In the genomic region with DNA sequence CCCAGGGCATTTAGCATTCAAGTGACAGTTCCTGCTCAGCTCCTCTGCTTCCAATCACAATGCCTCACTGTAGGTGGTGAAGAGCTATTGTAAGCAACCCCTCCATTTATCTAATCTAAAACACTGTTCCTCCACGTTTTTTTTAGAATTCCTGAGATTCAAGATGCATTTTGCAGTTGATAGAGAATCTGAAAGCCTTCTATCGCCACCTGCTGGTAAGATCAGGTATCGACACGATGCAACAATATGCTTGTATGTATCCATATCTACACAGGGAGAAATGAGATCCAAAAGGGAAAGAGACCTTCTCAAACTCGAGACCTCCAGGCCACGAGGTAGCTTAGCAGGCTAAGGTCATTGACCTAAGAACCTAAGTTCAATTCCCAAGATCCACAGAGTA, we compare ENCODE assay signal across 9 mouse cellular contexts. TPM values are rescaled to one million over a fixed set of nuclear protein-coding genes. Genes with fewer than 3 reads are reported as not detected.
DNase-seq lines count a peak whose midpoint lies in the region; ATAC-seq and TF ChIP-seq lines count a peak whose summit lies in the region.
"Had no signal": no experiment of that assay in that cellular context is flagged by ENCODE, and none has a peak within 500 bp of the region (broad histone marks: within the 10 kb centered on the region; RNA-seq: fewer than 3 reads in every experiment).

No protein-coding gene starts in this region.

- H3K9me3 ChIP-seq in forebrain, embryonic 14.5 days (replicated peaks; ENCODE audit: control insufficient read depth, low read length), result no peaks in the 10 kb centered on the region
- H3K9me3 ChIP-seq in forebrain, embryonic 13.5 days (replicated peaks), result no peaks in the 10 kb centered on the region
- no peaks in the 10 kb centered on the region for H3K9me3 ChIP-seq in lung, postnatal 0 days (ENCODE audit: low read length)
- H3K9me3 ChIP-seq: lung, embryonic 15.5 days had no signal

- peak; percentile 95 for TF ChIP-seq CTCF in lung, postnatal 0 days (IDR thresholded peaks at IDR 0.05)

- no peak overlapping the region for H3K27ac ChIP-seq in forebrain, embryonic 14.5 days (ENCODE audit: low read depth, low read length)
- no peak overlapping the region for H3K27ac ChIP-seq in forebrain, embryonic 13.5 days
- no peak overlapping the region for H3K27ac ChIP-seq in lung, postnatal 0 days (ENCODE audit: low read length)
- H3K27ac ChIP-seq: lung, embryonic 15.5 days had no signal

- ATAC-seq in forebrain, embryonic 14.5 days, result peak; percentile 32; the same call in 1 of the 2 replicates
- ATAC-seq in forebrain, embryonic 13.5 days, result no peak
- peak; percentile 11; the same call in 1 of the 2 replicates for ATAC-seq in lung, postnatal 0 days

- H3K4me2 ChIP-seq in forebrain, embryonic 14.5 days (ENCODE audit: low read length), result no peak overlapping the region
- H3K4me2 ChIP-seq in forebrain, embryonic 13.5 days, result no peak overlapping the region
- H3K4me2 ChIP-seq in lung, postnatal 0 days (replicated peaks; ENCODE audit: low read depth, low read length), result no peak overlapping the region
- H3K4me2 ChIP-seq: lung, embryonic 15.5 days had no signal

- no peak overlapping the region for H3K4me3 ChIP-seq in forebrain, embryonic 14.5 days (ENCODE audit: low read depth, low read length)
- H3K4me3 ChIP-seq in forebrain, embryonic 13.5 days, result no peak overlapping the region
- no peak overlapping the region for H3K4me3 ChIP-seq in lung, postnatal 0 days (ENCODE audit: low read depth, low read length)
- H3K4me3 ChIP-seq: lung, embryonic 15.5 days had no signal

- peaks cover 6% of the 10 kb centered on the region; the same call in 1 of the 2 replicates for H3K36me3 ChIP-seq in forebrain, embryonic 14.5 days (ENCODE audit: control insufficient read depth, insufficient read depth, low read length)
- peaks cover 16% of the 10 kb centered on the region for H3K36me3 ChIP-seq in forebrain, embryonic 13.5 days (ENCODE audit: poor library complexity, severe bottlenecking)
- H3K36me3 ChIP-seq in lung, postnatal 0 days (ENCODE audit: insufficient read depth, low read length), result peaks cover 48% of the 10 kb centered on the region

- peak; percentile 93 for DNase-seq in forebrain, embryonic 14.5 days (ENCODE audit: low spot score)
- DNase-seq in R1 (ENCODE audit: low read depth, low spot score), result peak; percentile 70
- peak; percentile 90 to 93 for DNase-seq in cerebellum, postnatal 14 days
- peak; percentile 53 to 76 for DNase-seq in gastrocnemius, postnatal 4 days (ENCODE audit: low spot score in 2 of 2)
- DNase-seq in layer of hippocampus, adult 18-20 months (ENCODE audit: low spot score in 2 of 2), result peak; percentile 62 to 91
- peak; percentile 77 for DNase-seq in lung, postnatal 0 days (ENCODE audit: low spot score)
- peak; percentile 68 to 81 for DNase-seq in spleen, postnatal 10 days (ENCODE audit: low spot score in 2 of 2)

- H3K4me1 ChIP-seq in forebrain, embryonic 14.5 days (ENCODE audit: control insufficient read depth, insufficient read depth, low read length), result no peaks in the 10 kb centered on the region
- no peaks in the 10 kb centered on the region for H3K4me1 ChIP-seq in forebrain, embryonic 13.5 days
- no peaks in the 10 kb centered on the region for H3K4me1 ChIP-seq in lung, postnatal 0 days (ENCODE audit: insufficient read depth, low read depth, low read length)
- H3K4me1 ChIP-seq: lung, embryonic 15.5 days had no signal

- no peaks in the 10 kb centered on the region for H3K27me3 ChIP-seq in forebrain, embryonic 14.5 days (replicated peaks; ENCODE audit: control insufficient read depth, insufficient read depth, low read length)
- H3K27me3 ChIP-seq in forebrain, embryonic 13.5 days, result no peaks in the 10 kb centered on the region
- no peaks in the 10 kb centered on the region for H3K27me3 ChIP-seq in lung, postnatal 0 days (replicated peaks; ENCODE audit: insufficient read depth, low read length)
- H3K27me3 ChIP-seq: lung, embryonic 15.5 days had no signal

- H3K9ac ChIP-seq in forebrain, embryonic 14.5 days (ENCODE audit: low read length), result no peak overlapping the region
- H3K9ac ChIP-seq in forebrain, embryonic 13.5 days, result no peak overlapping the region
- no peak overlapping the region for H3K9ac ChIP-seq in lung, postnatal 0 days (replicated peaks; ENCODE audit: low read depth)
- H3K9ac ChIP-seq: lung, embryonic 15.5 days had no signal

- WGBS in forebrain, embryonic 14.5 days, result 3% methylated on average over 6 of the region's 6 CpGs
- under 1% methylated on average over 6 of the region's 6 CpGs for WGBS in forebrain, embryonic 13.5 days
- WGBS in lung, postnatal 0 days, result 3% methylated on average over 6 of the region's 6 CpGs

- TF ChIP-seq EP300 in lung, postnatal 0 days (IDR thresholded peaks at IDR 0.05), result no peak

RNA-seq across cellular contexts. Expression of gene Tnip1, which starts 21.4 kb away (rescaled TPM):
- polyA plus RNA-seq in forebrain, embryonic 14.5 days (2014; fragmentation: Nextera tagmentation; extraction: Ambion mirVana), result 8.1 and 9.6 TPM in 2 replicates
- polyA plus RNA-seq in forebrain, embryonic 13.5 days (2015; fragmentation: Nextera tagmentation; extraction: Ambion mirVana), result 10.4 and 10.8 TPM in 2 replicates
- total RNA-seq in gastrocnemius, postnatal 4 days (2021), result 10 to 100 TPM; 44.4 to 51.3 TPM
- total RNA-seq in layer of hippocampus, adult 18-20 months (2021), result 10 to 100 TPM; 35.2 to 39.0 TPM
- polyA plus RNA-seq in lung, postnatal 0 days (2015; fragmentation: Nextera tagmentation; extraction: Ambion mirVana), result 17.6 and 22.7 TPM in 2 replicates

RNA-seq across cellular contexts. Expression of gene Anxa6, which starts 49.2 kb away (rescaled TPM):
- 41.6 and 48.5 TPM in 2 replicates for polyA plus RNA-seq in forebrain, embryonic 14.5 days (2014; fragmentation: Nextera tagmentation; extraction: Ambion mirVana)
- 28.2 and 29.6 TPM in 2 replicates for polyA plus RNA-seq in forebrain, embryonic 13.5 days (2015; fragmentation: Nextera tagmentation; extraction: Ambion mirVana)
- total RNA-seq in gastrocnemius, postnatal 4 days (2021), result 100 to 1,000 TPM; 466 to 474 TPM
- total RNA-seq in layer of hippocampus, adult 18-20 months (2021), result 10 to 100 TPM; 89.8 to 97.0 TPM
- 228 and 265 TPM in 2 replicates for polyA plus RNA-seq in lung, postnatal 0 days (2015; fragmentation: Nextera tagmentation; extraction: Ambion mirVana)
